Mouse (Mus musculus): Measurements from ENCODE around the gene Casp4. TPM values are rescaled to one million over a fixed set of nuclear protein-coding genes. Genes with fewer than 3 reads are reported as not detected.

The Casp4 gene
- polyA plus RNA-seq, 1 experiment from 2014 or later: 0.35 TPM

GRCm38 (mm10) chr9:5328204-5328603 lies 19.6 kb downstream of the Casp4 start:
- no peaks in the 10 kb centered on the region for H3K9me3 ChIP-seq
- H3K27ac ChIP-seq (replicated peaks): no peak overlapping the region
- WGBS: 76% methylated on average over 3 of the region's 3 CpGs
- no peak overlapping the region for H3K4me2 ChIP-seq
- H3K36me3 ChIP-seq: no peaks in the 10 kb centered on the region
- no peaks in the 10 kb centered on the region for H3K27me3 ChIP-seq
- no peak for ATAC-seq (ENCODE audit: low FRiP score, low read depth)
- H3K4me3 ChIP-seq: no peak overlapping the region
- H3K9ac ChIP-seq: no peak overlapping the region
- H3K4me1 ChIP-seq (replicated peaks): no peaks in the 10 kb centered on the region

- Histone ChIP-seq H3K36me3 (no peaks in the 10 kb centered on the region), H3K27ac (replicated peaks) (no peak overlapping the region), H3K9ac (no peak overlapping the region), H3K4me3 (no peak overlapping the region), H3K4me1 (replicated peaks) (no peaks in the 10 kb centered on the region), H3K9me3 (no peaks in the 10 kb centered on the region), H3K27me3 (no peaks in the 10 kb centered on the region), H3K4me2 (no peak overlapping the region)
- ATAC-seq (ENCODE audit: low FRiP score, low read depth): no peak
Observed at GRCm38 (mm10) chr9:5332441-5332840, 23.8 kb downstream of the Casp4 start.

- Histone ChIP-seq H3K4me3 (no peak overlapping the region), H3K4me2 (no peak overlapping the region), H3K9ac (no peak overlapping the region), H3K36me3 (no peaks in the 10 kb centered on the region), H3K27me3 (no peaks in the 10 kb centered on the region), H3K4me1 (replicated peaks) (no peaks in the 10 kb centered on the region), H3K27ac (replicated peaks) (no peak overlapping the region), H3K9me3 (no peaks in the 10 kb centered on the region)
- no peak for ATAC-seq (ENCODE audit: low FRiP score, low read depth)
- 100% methylated on average over 1 of the region's 1 CpGs for WGBS
Observed at GRCm38 (mm10) chr9:5333422-5333821, 24.8 kb downstream of the Casp4 start.

- H3K4me3 ChIP-seq: no peak overlapping the region
- no peaks in the 10 kb centered on the region for H3K36me3 ChIP-seq
- H3K27me3 ChIP-seq: no peaks in the 10 kb centered on the region
- 88% methylated on average over 1 of the region's 1 CpGs for WGBS
- no peaks in the 10 kb centered on the region for H3K9me3 ChIP-seq
- no peak overlapping the region for H3K27ac ChIP-seq (replicated peaks)
- no peak overlapping the region for H3K9ac ChIP-seq
- ATAC-seq (ENCODE audit: low FRiP score, low read depth): no peak
- no peaks in the 10 kb centered on the region for H3K4me1 ChIP-seq (replicated peaks)
- no peak overlapping the region for H3K4me2 ChIP-seq
Observed at GRCm38 (mm10) chr9:5343092-5343491, 34.5 kb downstream of the Casp4 start.

GRCm38 (mm10) chr9:5344090-5344489 lies 35.5 kb downstream of the Casp4 start:
- no peak overlapping the region for H3K9ac ChIP-seq
- ATAC-seq (ENCODE audit: low FRiP score, low read depth): no peak
- H3K4me3 ChIP-seq: no peak overlapping the region
- H3K4me2 ChIP-seq: no peak overlapping the region
- H3K27me3 ChIP-seq: no peaks in the 10 kb centered on the region
- no peaks in the 10 kb centered on the region for H3K4me1 ChIP-seq (replicated peaks)
- no peaks in the 10 kb centered on the region for H3K9me3 ChIP-seq
- 92% methylated on average over 4 of the region's 4 CpGs for WGBS
- no peak overlapping the region for H3K27ac ChIP-seq (replicated peaks)
- H3K36me3 ChIP-seq: no peaks in the 10 kb centered on the region

GRCm38 (mm10) chr9:5345291-5345898 lies 36.8 kb downstream of the Casp4 start, which contains the start of gene Casp12:
Casp12 (plus strand) TSS chr9:5345430.
- WGBS: 77% methylated on average over 4 of the region's 4 CpGs

GRCm38 (mm10) chr9:5347381-5347780 lies 38.8 kb downstream of the Casp4 start:
- ATAC-seq (ENCODE audit: low FRiP score, low read depth): no peak
- H3K9me3 ChIP-seq: no peaks in the 10 kb centered on the region
- no peaks in the 10 kb centered on the region for H3K36me3 ChIP-seq
- no peaks in the 10 kb centered on the region for H3K27me3 ChIP-seq
- no peak overlapping the region for H3K4me2 ChIP-seq
- H3K27ac ChIP-seq (replicated peaks): no peak overlapping the region
- WGBS: 86% methylated on average over 4 of the region's 4 CpGs
- no peaks in the 10 kb centered on the region for H3K4me1 ChIP-seq (replicated peaks)
- H3K4me3 ChIP-seq: no peak overlapping the region
- H3K9ac ChIP-seq: no peak overlapping the region

More at GRCm38 (mm10) chr9:5345291-5345898, 36.8 kb downstream of the Casp4 start, which contains the start of gene Casp12:
- Histone ChIP-seq H3K4me3 (no peak within 1 kb of the TSS), H3K36me3 (no peaks in the 10 kb centered on the region), H3K27me3 (no peaks in the 10 kb centered on the region), H3K9ac (no peak within 1 kb of the TSS), H3K4me1 (replicated peaks) (no peaks in the 10 kb centered on the region), H3K4me2 (no peak within 1 kb of the TSS), H3K27ac (replicated peaks) (no peak within 1 kb of the TSS), H3K9me3 (no peaks in the 10 kb centered on the region)
- ATAC-seq (ENCODE audit: low FRiP score, low read depth): no peak

GRCm38 (mm10) chr9:5353673-5354072 lies 45.0 kb downstream of the Casp4 start:
- Histone ChIP-seq H3K4me3 (no peak overlapping the region), H3K27me3 (no peaks in the 10 kb centered on the region), H3K9me3 (no peaks in the 10 kb centered on the region), H3K9ac (no peak overlapping the region), H3K4me1 (replicated peaks) (no peaks in the 10 kb centered on the region), H3K4me2 (no peak overlapping the region), H3K27ac (replicated peaks) (no peak overlapping the region), H3K36me3 (no peaks in the 10 kb centered on the region)
- no peak for ATAC-seq (ENCODE audit: low FRiP score, low read depth)
- WGBS: 85% methylated on average over 2 of the region's 2 CpGs

GRCm38 (mm10) chr9:5356801-5357200 lies 48.2 kb downstream of the Casp4 start:
- Histone ChIP-seq H3K4me1 (replicated peaks) (no peaks in the 10 kb centered on the region), H3K36me3 (no peaks in the 10 kb centered on the region), H3K4me2 (no peak overlapping the region), H3K27ac (replicated peaks) (no peak overlapping the region), H3K9ac (no peak overlapping the region), H3K9me3 (no peaks in the 10 kb centered on the region), H3K4me3 (no peak overlapping the region), H3K27me3 (no peaks in the 10 kb centered on the region)
- ATAC-seq (ENCODE audit: low FRiP score, low read depth): no peak

Other genes starting within 250 kb of the Casp4 start
- 1.1 and 1.4 TPM in 2 replicates for gene Casp1, start 10.3 kb upstream of the Casp4 start, polyA plus RNA-seq (2015; fragmentation: Nextera tagmentation; extraction: Ambion mirVana)
- 0.64 and 1.0 TPM in 2 replicates for gene Casp12, start 36.6 kb downstream of the Casp4 start, polyA plus RNA-seq (2015; fragmentation: Nextera tagmentation; extraction: Ambion mirVana)